Comparison of ENCODE assay signal across 23 mouse cellular contexts in the genomic region with DNA sequence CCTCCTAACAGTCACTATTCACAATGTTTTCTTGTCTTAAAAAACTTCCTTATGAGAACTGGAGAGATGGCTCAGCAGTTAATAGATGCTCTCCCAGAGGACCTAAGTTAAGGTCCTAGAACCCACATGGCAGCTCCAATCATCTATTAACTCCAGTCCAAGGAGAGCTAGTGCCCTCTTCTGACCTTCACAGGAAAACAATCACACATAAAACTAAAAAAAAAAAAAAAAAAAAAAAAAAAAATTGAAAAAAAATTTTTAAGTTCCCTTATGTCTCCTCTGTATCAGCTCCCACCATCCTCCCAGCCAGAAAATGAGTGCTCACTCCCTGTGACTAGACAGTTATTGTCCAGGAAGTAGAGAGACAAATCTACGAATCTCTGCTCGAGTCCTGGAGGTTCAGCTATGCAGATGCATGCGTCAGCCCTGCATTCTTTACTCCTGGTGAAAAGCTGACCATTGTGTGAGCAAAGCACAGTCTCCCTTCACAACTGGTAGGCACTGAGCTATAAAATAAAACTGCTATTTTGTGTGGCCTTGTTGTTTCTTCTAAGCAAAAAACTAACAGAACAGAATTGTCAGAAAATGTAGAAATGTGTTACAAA.
"Had no signal": no experiment of that assay in that cellular context is flagged by ENCODE, and none has a peak within 500 bp of the region (broad histone marks: within the 10 kb centered on the region; RNA-seq: fewer than 3 reads in every experiment).

No protein-coding gene starts in this region.

- H3K27ac ChIP-seq: kidney, embryonic 15.5 days; limb, embryonic 10.5 days; limb, embryonic 13.5 days; liver, embryonic 12.5 days; liver, embryonic 15.5 days; lung, embryonic 15.5 days; midbrain, embryonic 10.5 days; midbrain, embryonic 13.5 days; neural tube, embryonic 12.5 days; neural tube, embryonic 15.5 days had no signal

- H3K4me3 ChIP-seq: kidney, embryonic 15.5 days; limb, embryonic 10.5 days; limb, embryonic 13.5 days; liver, embryonic 12.5 days; liver, embryonic 15.5 days; lung, embryonic 15.5 days; megakaryocyte, embryonic 14.5 days; midbrain, embryonic 10.5 days; midbrain, embryonic 13.5 days; neural tube, embryonic 12.5 days; neural tube, embryonic 15.5 days had no signal

- H3K4me2 ChIP-seq: kidney, embryonic 15.5 days; limb, embryonic 13.5 days; liver, embryonic 12.5 days; liver, embryonic 15.5 days; lung, embryonic 15.5 days; midbrain, embryonic 13.5 days; neural tube, embryonic 12.5 days; neural tube, embryonic 15.5 days had no signal

- H3K9ac ChIP-seq: kidney, embryonic 15.5 days; limb, embryonic 13.5 days; liver, embryonic 12.5 days; liver, embryonic 15.5 days; lung, embryonic 15.5 days; midbrain, embryonic 13.5 days; neural tube, embryonic 12.5 days; neural tube, embryonic 15.5 days had no signal

- ATAC-seq: liver, embryonic 12.5 days; midbrain, embryonic 13.5 days; midbrain, embryonic 16.5 days had no signal

- H3K27me3 ChIP-seq: kidney, embryonic 15.5 days; limb, embryonic 13.5 days; liver, embryonic 12.5 days; liver, embryonic 15.5 days; lung, embryonic 15.5 days; megakaryocyte, embryonic 14.5 days; midbrain, embryonic 13.5 days; neural tube, embryonic 12.5 days; neural tube, embryonic 15.5 days had no signal

- H3K4me1 ChIP-seq: kidney, embryonic 15.5 days; limb, embryonic 10.5 days; limb, embryonic 13.5 days; liver, embryonic 12.5 days; liver, embryonic 15.5 days; lung, embryonic 15.5 days; midbrain, embryonic 10.5 days; midbrain, embryonic 13.5 days; neural tube, embryonic 12.5 days had no signal

- H3K9me3 ChIP-seq: kidney, embryonic 15.5 days; limb, embryonic 10.5 days; limb, embryonic 13.5 days; liver, embryonic 12.5 days; liver, embryonic 15.5 days; lung, embryonic 15.5 days; megakaryocyte, embryonic 14.5 days; midbrain, embryonic 10.5 days; midbrain, embryonic 13.5 days; neural tube, embryonic 12.5 days; neural tube, embryonic 15.5 days had no signal

- DNase-seq: kidney, adult 11 months; kidney, adult 8-10 months; kidney, postnatal 25 days; liver; lung, adult 18-20 months; lung, postnatal 10 days; lung, postnatal 36 days; right cerebral cortex, postnatal 25 days; spleen, adult 18-20 months; thymus, adult 18-20 months; thymus, postnatal 36 days had no signal
